In the genomic region with DNA sequence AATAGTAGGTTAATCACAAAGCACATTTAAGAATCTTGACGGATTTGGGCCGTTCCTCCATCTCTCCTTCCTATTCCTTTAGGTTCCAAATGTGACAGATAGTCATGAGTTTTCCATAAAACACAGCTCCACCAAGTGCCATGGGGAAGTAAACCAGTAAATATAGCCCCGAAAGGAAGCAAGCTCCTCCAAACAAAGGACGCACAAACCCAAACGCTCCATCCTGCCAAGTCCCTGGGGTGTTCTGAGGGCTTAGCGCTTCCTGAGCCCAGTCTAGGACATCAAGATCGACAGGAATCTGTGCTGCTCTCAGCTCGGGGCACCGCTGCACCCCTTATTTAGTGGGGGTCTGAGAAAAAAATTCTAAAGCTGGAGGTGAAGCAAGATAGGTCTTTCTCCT, we compare ENCODE assay signal across 12 mouse cellular contexts.
DNase-seq lines count a peak whose midpoint lies in the region; ATAC-seq and TF ChIP-seq lines count a peak whose summit lies in the region.
"Had no signal": no experiment of that assay in that cellular context is flagged by ENCODE, and none has a peak within 500 bp of the region (broad histone marks: within the 10 kb centered on the region; RNA-seq: fewer than 3 reads in every experiment).

No protein-coding gene starts in this region.

- DNase-seq in gastrocnemius, adult 2 months: no peak
- no peak for DNase-seq in gastrocnemius, postnatal 4 days (ENCODE audit: low spot score in 2 of 2)
- peak; percentile 39 to 58 for DNase-seq in heart, adult 9 months (ENCODE audit: low spot score in 2 of 2)
- peak; percentile 52 for DNase-seq in kidney, adult 9 months
- DNase-seq in lung, embryonic 14.5 days: peak; percentile 52
- no peak for DNase-seq in right cerebral cortex, postnatal 4 days
- DNase-seq in forebrain, postnatal 0 days: no peak

- H3K27ac ChIP-seq in gastrocnemius, adult 2 months: peak overlapping the region; percentile 81
- H3K27ac ChIP-seq in lung, embryonic 14.5 days (ENCODE audit: low read depth): 0 out of 2 replicates have a peak overlapping the region, but pooled peaks have one; percentile 46
- H3K27ac ChIP-seq in forebrain, postnatal 0 days (ENCODE audit: low read depth, low read length): no peak overlapping the region
- H3K27ac ChIP-seq: embryonic facial prominence, embryonic 12.5 days; forebrain, embryonic 13.5 days; liver, embryonic 14.5 days; midbrain, embryonic 10.5 days had no signal

- no peaks in the 10 kb centered on the region for H3K4me1 ChIP-seq in lung, embryonic 14.5 days (ENCODE audit: insufficient read depth)
- H3K4me1 ChIP-seq in forebrain, postnatal 0 days (ENCODE audit: insufficient read depth): no peaks in the 10 kb centered on the region
- H3K4me1 ChIP-seq: embryonic facial prominence, embryonic 12.5 days; forebrain, embryonic 13.5 days had no signal

- no peak overlapping the region; the same call in 1 of the 2 replicates for H3K4me2 ChIP-seq in lung, embryonic 14.5 days
- no peak overlapping the region for H3K4me2 ChIP-seq in forebrain, postnatal 0 days (ENCODE audit: low read depth)
- H3K4me2 ChIP-seq: embryonic facial prominence, embryonic 12.5 days; forebrain, embryonic 13.5 days had no signal

- no peak overlapping the region for H3K9ac ChIP-seq in lung, embryonic 14.5 days
- no peak overlapping the region for H3K9ac ChIP-seq in forebrain, postnatal 0 days
- H3K9ac ChIP-seq: embryonic facial prominence, embryonic 12.5 days; forebrain, embryonic 13.5 days; liver, embryonic 14.5 days had no signal

- H3K4me3 ChIP-seq in gastrocnemius, adult 2 months: 0 out of 2 replicates have a peak overlapping the region, but pooled peaks have one; percentile 11
- H3K4me3 ChIP-seq in lung, embryonic 14.5 days (ENCODE audit: low read depth, low read length): no peak overlapping the region
- no peak overlapping the region for H3K4me3 ChIP-seq in forebrain, postnatal 0 days (ENCODE audit: low read depth, low read length)
- H3K4me3 ChIP-seq: embryonic facial prominence, embryonic 12.5 days; forebrain, embryonic 13.5 days; midbrain, embryonic 10.5 days had no signal

- intact Hi-C loops in gastrocnemius, adult 2 months (cut with DNase I): loop anchor here (5.0 kb wide), 1 partner anchor 263 kb away; no protein-coding TSS in a partner anchor

- TF ChIP-seq CTCF in gastrocnemius, adult 2 months (IDR thresholded peaks at IDR 0.05): no peak
- no peak for TF ChIP-seq CTCF in lung, embryonic 14.5 days (IDR thresholded peaks at IDR 0.05; ENCODE audit: low read depth)
- no peak for TF ChIP-seq CTCF in forebrain, postnatal 0 days (IDR thresholded peaks at IDR 0.05; ENCODE audit: low read depth)

- no peaks in the 10 kb centered on the region for H3K36me3 ChIP-seq in lung, embryonic 14.5 days (ENCODE audit: insufficient read depth)
- no peaks in the 10 kb centered on the region for H3K36me3 ChIP-seq in forebrain, postnatal 0 days (ENCODE audit: insufficient read depth)
- H3K36me3 ChIP-seq: embryonic facial prominence, embryonic 12.5 days; midbrain, embryonic 10.5 days had no signal

- WGBS in lung, embryonic 14.5 days: 59% methylated on average over 9 of the region's 9 CpGs
- 75% methylated on average over 9 of the region's 9 CpGs for WGBS in forebrain, postnatal 0 days

- no peak for ATAC-seq in lung, embryonic 14.5 days (ENCODE audit: insufficient read depth)
- no peak for ATAC-seq in monocyte, adult 5-6 weeks (replicated peaks; ENCODE audit: insufficient number of reproducible peaks, low FRiP score, low TSS enrichment, poor library complexity, severe bottlenecking)
- no peak for ATAC-seq in forebrain, postnatal 0 days
- ATAC-seq: forebrain, embryonic 13.5 days had no signal

- no peaks in the 10 kb centered on the region for H3K27me3 ChIP-seq in lung, embryonic 14.5 days (ENCODE audit: insufficient read depth, low read length)
- no peaks in the 10 kb centered on the region for H3K27me3 ChIP-seq in forebrain, postnatal 0 days (ENCODE audit: insufficient read depth, low read length)
- H3K27me3 ChIP-seq: embryonic facial prominence, embryonic 12.5 days; forebrain, embryonic 13.5 days had no signal

- H3K9me3 ChIP-seq in lung, embryonic 14.5 days (ENCODE audit: low read depth, low read length): no peaks in the 10 kb centered on the region
- H3K9me3 ChIP-seq in forebrain, postnatal 0 days (ENCODE audit: low read length): no peaks in the 10 kb centered on the region
- H3K9me3 ChIP-seq: embryonic facial prominence, embryonic 12.5 days; forebrain, embryonic 13.5 days; midbrain, embryonic 10.5 days had no signal

Comparison
In these comparisons a context has a peak if more than half of its experiments do, and no peak if none do; other contexts are left out.
1. DNase-seq: peak in heart, adult 9 months (2 of 2), kidney, adult 9 months (single experiment) and lung, embryonic 14.5 days (single experiment); none in gastrocnemius, adult 2 months (single experiment), gastrocnemius, postnatal 4 days (0 of 2), right cerebral cortex, postnatal 4 days (single experiment) and forebrain, postnatal 0 days (single experiment).